Mouse (Mus musculus) left cerebral cortex, postnatal 25 days (tissue): Measurements from ENCODE around the gene Olfr550. TPM values are rescaled to one million over a fixed set of nuclear protein-coding genes. Genes with fewer than 3 reads are reported as not detected.
"Not testable (repeated sequence)": the region's sequence is repeated elsewhere in the genome, so short reads cannot be mapped to it uniquely, and the experiment has no call there.

Experiments used
- DNase-seq, 2 experiments: peaks; one replicate each; pipeline ENCODE4 v3.0.0; 2022; ENCODE audit warnings: low spot score in 2 of 2, mixed read lengths in 1 of 2
- intact Hi-C: fragments of 180-260 bp; cut with DNase I; formaldehyde crosslinking; loops from one replicate; pipeline ENCODE4 v1.15.1; 2025
- total RNA-seq, 2 experiments: library from RNA; stranded (reverse); gene quantifications; 2 replicates each; pipeline ENCODE4 v1.2.3; 2021

Gene Olfr550
- under 1 TPM; 0.23 to 0.41 TPM for total RNA-seq

GRCm38 (mm10) chr7:102571142-102571541 is at the start of gene Olfr550:
Gene Olfr550 (plus strand): TSS chr7:102571442.
- peak in 1 of 2 experiments; percentile 12 for DNase-seq
- intact Hi-C loops = no loop called here

DNA sequence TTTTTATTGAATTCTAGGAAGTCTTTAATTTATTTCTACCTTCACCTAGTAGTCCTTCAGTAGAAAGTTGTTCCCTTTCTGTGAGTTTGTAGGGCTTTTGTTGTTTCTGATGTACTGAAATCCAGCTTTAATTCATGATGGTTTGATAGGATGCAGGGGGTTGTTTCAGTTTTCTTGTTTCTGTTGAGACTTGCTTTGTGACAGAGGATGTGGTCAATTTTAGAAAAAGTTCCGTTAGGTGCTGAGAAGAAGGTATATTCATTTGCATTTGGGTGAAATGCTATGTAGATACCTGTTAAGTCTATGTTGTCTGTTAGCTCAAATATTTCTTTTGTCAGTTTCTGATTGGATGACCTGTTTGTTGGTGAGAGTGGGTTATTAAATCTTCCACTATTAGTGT is 42.2 kb upstream of the Olfr550 start:
- no peak for DNase-seq
- intact Hi-C loops = no loop called here

- DNase-seq = no peak
- intact Hi-C loops = no loop called here
These were observed 36.8 kb upstream of the Olfr550 start, which contains the start of gene Olfr547 for GRCm38 (mm10) chr7:102534449-102534848. Gene Olfr547 (plus strand): TSS chr7:102534749.

- DNase-seq = no peak
- intact Hi-C loops = no loop called here
These were observed 30.6 kb upstream of the Olfr550 start, which contains the start of gene Olfr548-ps1 for GRCm38 (mm10) chr7:102540596-102540995. Gene Olfr548-ps1 (plus strand): TSS chr7:102540896.

DNA sequence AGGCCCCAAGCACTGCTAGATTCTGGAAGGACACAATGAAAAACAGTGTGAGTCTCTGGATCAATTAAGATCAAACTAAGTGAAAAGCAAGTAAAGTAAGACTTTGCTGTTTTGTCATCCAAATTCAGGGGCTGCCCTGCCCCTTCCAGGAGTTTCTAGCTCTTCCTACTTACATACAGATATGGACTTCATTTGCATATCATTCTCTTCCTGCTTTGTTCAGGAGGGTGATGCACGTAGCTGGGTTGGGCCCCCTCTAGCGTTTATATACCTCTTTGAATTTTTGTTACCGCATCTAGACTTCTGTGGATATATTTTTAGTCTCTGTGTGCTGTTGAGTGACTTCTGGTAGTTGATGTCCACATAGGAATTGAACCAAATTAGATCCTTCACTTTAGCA is 30.0 kb upstream of the Olfr550 start:
- DNase-seq = no peak
- intact Hi-C loops = no loop called here

DNA sequence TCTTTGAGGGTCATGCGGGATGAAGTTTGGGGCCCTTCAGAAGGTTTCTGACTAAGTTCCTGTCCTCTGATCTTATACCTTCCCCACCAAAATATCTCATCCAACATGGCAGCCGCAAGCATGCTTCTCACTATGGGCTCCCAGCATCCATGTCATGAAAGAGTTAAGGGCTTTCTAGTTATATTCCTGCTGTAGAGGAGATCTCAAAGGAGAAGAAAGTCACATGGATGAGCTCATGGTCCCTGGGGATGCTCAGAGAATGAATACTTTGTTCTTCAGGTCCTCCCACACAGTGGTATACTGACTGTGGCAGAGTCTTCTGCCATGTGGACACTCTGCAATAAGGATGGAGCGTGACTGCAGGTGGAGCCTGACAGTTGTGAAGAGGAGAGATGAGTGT is 21.7 kb upstream of the Olfr550 start, which contains the start of gene Olfr549:
Gene Olfr549 (plus strand): TSS at position 301 of the 400 bp plus-strand sequence.
- intact Hi-C loops = no loop called here
- no peak for DNase-seq

DNA sequence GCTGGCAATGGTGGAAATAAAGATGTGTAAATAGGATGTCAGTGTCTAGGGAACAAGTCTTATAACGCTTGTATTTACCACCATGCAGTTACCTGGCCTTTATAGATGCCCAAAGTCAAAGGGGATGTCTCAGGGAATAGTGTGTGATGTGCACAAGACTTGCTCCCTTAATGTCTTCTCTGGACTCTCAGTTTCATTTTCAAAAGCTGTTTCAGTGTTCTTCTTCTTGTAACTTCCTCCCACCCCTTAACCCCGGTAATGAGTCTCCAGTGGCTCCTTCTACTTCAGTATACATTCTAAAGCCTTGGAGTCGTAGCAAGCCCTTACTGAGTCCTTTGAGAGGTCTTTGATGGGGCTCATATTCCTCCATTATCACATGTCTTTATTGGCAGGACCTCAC is 18.0 kb upstream of the Olfr550 start:
- intact Hi-C loops = no loop called here

DNA sequence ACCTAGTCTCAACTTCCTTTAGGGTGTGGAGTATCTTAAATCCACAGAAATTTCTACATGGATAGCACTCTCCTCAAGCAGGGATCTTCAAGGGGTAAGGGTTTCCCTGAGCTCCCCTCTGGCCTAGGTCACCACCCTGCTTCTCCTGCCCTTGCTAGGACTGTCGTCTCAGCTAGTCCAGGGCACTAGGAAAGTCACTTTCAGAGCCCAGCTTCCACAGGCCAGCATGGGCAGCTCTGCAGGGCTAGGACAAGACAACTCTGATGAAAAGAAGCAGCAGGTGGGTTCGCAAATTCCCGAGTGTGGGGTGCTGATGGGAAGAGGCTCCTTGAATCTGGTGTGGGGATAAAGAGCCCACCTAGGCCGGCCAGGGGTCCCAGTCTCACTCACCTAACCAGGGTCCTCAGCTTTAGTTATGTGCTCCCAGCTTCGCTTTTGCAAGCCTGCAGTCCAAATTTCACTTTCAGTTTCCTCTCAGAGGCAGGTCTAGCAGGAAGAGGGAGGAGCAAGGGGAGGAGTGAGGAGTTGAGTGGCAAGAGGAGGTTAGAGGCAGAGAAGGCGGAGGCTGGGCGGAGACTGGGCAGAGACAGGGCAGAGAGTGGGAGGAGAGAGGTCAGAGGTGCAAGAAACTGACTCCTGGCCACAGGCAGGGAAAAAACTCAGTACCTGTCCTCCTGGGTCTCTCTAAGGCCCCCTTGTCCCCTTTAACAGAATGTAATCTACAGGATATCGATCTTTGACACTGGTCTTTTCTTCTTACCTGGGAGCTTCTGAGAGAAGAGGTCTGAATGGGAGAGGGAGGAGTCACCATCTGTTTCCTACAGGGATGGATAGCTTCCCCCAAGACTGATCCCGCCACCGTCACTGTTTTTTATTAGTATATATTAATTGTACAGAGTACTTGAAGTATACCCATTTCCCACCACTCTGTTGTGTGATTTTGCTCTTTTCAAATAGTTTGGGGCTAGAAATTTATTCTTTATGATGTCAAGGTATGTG is 5.9 kb upstream of the Olfr550 start, which contains the start of gene Trim21:
Gene Trim21 (minus strand): TSS at position 488 of the 999 bp plus-strand sequence.
- intact Hi-C loops = no loop called here

More for the DNA sequence above, 18.0 kb upstream of the Olfr550 start:
- DNase-seq = no peak

GRCm38 (mm10) chr7:102566219-102566618 is 5.0 kb upstream of the Olfr550 start:
- intact Hi-C loops = no loop called here

More for the DNA sequence above, 5.9 kb upstream of the Olfr550 start, which contains the start of gene Trim21:
- peak; percentile 20 to 59 for DNase-seq

DNA sequence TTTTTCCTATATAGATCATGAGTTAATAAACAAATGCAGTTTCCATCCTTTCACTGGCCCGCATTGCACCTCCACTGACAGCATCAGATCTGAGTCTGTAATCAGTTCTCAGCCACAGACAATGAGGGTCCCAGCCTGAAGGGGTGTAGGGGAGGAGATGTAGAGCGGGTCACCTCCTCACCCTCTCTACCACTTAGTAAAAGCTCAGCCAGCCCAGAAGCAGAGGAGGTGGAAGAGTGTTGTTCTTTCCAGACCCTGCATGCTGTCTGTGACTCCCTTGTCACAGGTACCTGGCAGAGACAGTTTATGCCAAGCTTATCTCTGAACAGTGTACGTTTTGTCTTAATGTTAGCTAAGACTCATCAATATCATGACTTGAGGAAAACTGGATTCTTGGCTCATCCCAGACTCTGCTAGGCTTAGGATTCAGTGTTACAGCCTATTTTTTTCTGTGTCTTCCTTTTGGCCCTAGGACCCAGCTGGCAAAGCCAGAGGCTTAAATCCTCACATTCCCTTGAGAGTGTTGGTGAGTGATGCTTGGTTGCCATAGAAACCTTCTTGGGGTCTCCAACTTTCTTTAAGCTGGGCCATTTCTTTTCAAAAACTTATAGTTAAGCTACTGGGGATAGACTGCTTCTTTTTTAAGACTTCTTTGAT is 2.1 kb downstream of the Olfr550 start:
- DNase-seq = no peak
- intact Hi-C loops = no loop called here

More at GRCm38 (mm10) chr7:102566219-102566618, 5.0 kb upstream of the Olfr550 start:
- DNase-seq = no peak

DNA sequence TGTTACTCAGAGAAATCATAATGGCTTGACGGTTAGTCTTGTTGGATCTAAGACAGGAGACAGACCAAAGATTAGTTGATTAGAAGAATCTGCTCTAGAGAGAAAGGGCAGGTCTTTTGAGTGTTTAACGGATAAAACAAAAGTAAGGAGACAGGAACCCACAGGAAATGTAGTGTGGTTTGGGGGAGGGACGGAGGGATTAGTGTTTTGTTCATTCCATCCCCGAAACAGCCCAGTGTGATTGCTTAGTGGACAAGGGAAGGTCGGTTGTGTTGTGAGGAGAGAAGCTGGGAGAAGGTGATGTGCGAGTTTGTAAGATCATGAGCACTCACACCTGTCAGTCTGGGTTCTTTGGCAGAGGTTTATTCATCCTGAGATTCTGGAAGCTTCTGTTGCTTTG is 4.8 kb downstream of the Olfr550 start:
- no peak for DNase-seq
- intact Hi-C loops = no loop called here

GRCm38 (mm10) chr7:102591786-102592185 is 20.5 kb downstream of the Olfr550 start, which contains the start of gene Olfr551:
Gene Olfr551 (minus strand): TSS chr7:102591886.
- intact Hi-C loops = no loop called here
- DNase-seq = no peak

DNA sequence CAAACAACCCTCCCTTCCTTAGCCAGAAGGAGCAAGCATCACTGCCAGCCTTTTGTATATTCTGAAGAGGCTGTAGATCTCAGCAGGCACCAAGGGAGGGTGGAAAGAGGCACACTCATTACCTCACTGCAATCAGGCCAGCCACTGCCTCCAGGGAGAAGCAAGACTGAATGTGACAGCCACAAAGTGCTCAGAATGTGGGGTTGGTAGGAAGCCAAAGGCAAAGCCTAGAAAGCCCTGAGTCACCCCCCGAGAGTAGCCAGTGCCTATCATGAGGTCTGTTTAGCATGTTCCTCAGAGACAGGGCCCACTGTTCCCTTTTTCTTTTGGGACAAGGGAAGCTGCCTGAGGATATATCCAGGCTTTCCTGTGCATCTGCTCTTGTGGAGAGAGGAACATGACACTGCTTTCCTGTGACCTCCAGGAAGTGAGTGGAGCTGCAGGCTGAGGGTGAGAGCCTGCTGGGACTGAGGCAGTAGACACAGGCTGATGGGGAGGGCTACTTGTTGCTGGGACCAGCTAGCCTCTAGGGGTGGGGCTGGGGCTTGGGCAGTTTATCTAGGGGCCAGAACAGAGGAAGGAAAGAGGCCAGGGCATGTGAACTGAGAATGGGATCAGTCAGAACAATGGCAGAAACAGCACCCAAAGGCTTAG is 26.3 kb downstream of the Olfr550 start, which contains the start of gene Olfr552:
Gene Olfr552 (plus strand): TSS at position 393 of the 654 bp plus-strand sequence.
- intact Hi-C loops = no loop called here
- no peak for DNase-seq

GRCm38 (mm10) chr7:102618118-102618517 is 46.9 kb downstream of the Olfr550 start, which contains the start of gene Olfr553:
Gene Olfr553 (minus strand): TSS chr7:102618218.
- intact Hi-C loops = no loop called here
- no peak for DNase-seq

DNA sequence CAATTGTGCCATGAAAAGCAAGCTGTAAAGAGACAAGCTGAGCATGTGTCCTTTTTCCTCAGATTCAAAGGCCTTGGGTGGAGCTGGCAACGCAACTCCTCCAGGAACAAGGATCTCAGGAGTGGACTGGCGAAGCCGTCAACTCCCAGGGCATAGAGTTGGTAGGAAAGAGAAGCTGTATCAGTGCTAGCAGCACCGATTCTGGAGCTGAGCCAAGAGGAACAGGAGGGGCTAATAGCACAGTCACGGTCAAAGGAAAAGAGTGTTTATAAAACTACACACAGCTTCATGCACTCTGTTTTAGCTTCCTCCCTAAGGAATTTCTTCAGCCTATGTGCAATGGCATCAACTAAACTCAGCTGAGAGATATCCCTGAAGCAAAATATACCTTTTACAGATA is 48.4 kb downstream of the Olfr550 start:
- DNase-seq = no peak
- intact Hi-C loops = no loop called here

DNA sequence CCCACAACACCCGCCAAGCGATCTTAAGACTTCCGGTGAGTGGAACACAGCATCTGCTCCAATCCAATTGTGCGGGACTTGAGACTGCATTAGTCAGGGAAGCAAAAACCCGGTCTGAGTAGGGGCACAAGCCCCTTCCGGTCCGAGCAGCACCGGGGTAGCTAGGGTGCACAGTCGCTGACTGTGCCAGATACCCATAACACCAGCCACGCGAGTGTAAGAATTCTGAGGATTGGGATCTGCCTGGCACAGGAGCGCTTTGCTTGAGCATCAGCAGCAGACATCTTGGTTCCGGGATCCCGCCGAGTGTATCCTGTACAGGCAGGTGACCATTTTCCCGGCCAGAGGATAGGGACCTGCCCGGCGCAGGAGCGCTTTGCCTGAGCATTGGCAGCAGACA is 49.1 kb downstream of the Olfr550 start:
- DNase-seq, intact Hi-C loops: not testable (repeated sequence)
